ENCODE assay signal across 9 mouse cellular contexts in genomic region chr16:11697710-11698357, GRCm38 (mm10).
DNase-seq lines count a peak whose midpoint lies in the region; ATAC-seq and TF ChIP-seq lines count a peak whose summit lies in the region.
"Had no signal": no experiment of that assay in that cellular context is flagged by ENCODE, and none has a peak within 500 bp of the region (broad histone marks: within the 10 kb centered on the region; RNA-seq: fewer than 3 reads in every experiment).

No protein-coding gene starts in this region.

- H3K27me3 ChIP-seq in forebrain, embryonic 12.5 days, result no peaks in the 10 kb centered on the region

- no peak overlapping the region for H3K4me3 ChIP-seq in forebrain, embryonic 12.5 days (replicated peaks)
- H3K4me3 ChIP-seq: myocyte had no signal

- H3K36me3 ChIP-seq in forebrain, embryonic 12.5 days (replicated peaks), result no peaks in the 10 kb centered on the region

- no peak overlapping the region for H3K9ac ChIP-seq in forebrain, embryonic 12.5 days

- peak; percentile 36; the same call in 1 of the 2 replicates for ATAC-seq in forebrain, embryonic 12.5 days (ENCODE audit: low FRiP score)

- no peak overlapping the region for H3K27ac ChIP-seq in forebrain, embryonic 12.5 days

- 0 out of 2 replicates have a peak, but pooled peaks cover 7% of the 10 kb centered on the region for H3K4me1 ChIP-seq in forebrain, embryonic 12.5 days

- peak; percentile 69 for TF ChIP-seq CTCF in brain, embryonic 14.5 days (IDR thresholded peaks at IDR 0.05; ENCODE audit: borderline replicate concordance, extremely low read depth, insufficient read depth, insufficient read length)

- no peak for TF ChIP-seq POLR2A in brain, embryonic 14.5 days (IDR thresholded peaks at IDR 0.05; ENCODE audit: borderline replicate concordance, extremely low read depth, insufficient read depth, insufficient read length, poor library complexity, severe bottlenecking)

- DNase-seq in left cerebral cortex, adult 11 months (ENCODE audit: low spot score), result peak; percentile 32
- no peak for DNase-seq in left cerebral cortex, adult 8-10 months (ENCODE audit: low spot score in 2 of 2)
- peak; percentile 70 for DNase-seq in brain, embryonic 14.5 days (ENCODE audit: low read depth)
- DNase-seq in kidney, postnatal 4 days, result peak; percentile 47 to 49
- peak; percentile 19 for DNase-seq in lung, postnatal 36 days
- peak; percentile 42 for DNase-seq in right cerebral cortex, postnatal 25 days
- DNase-seq in thymus, postnatal 0 days (ENCODE audit: low spot score), result no peak

- no peak overlapping the region for H3K4me2 ChIP-seq in forebrain, embryonic 12.5 days

- H3K9me3 ChIP-seq in forebrain, embryonic 12.5 days, result no peaks in the 10 kb centered on the region

- 75% methylated on average over 8 of the region's 8 CpGs for WGBS in forebrain, embryonic 12.5 days

Comparison
In these comparisons a context has a peak if more than half of its experiments do, and no peak if none do; other contexts are left out.
1. DNase-seq: peak in left cerebral cortex, adult 11 months (single experiment), brain, embryonic 14.5 days (single experiment), kidney, postnatal 4 days (2 of 2), lung, postnatal 36 days (single experiment) and right cerebral cortex, postnatal 25 days (single experiment); none in left cerebral cortex, adult 8-10 months (0 of 2) and thymus, postnatal 0 days (single experiment).